Mouse (Mus musculus) liver, adult 10 weeks (tissue): ENCODE data around the gene Dus1l. TPM values are rescaled to one million over a fixed set of nuclear protein-coding genes. Genes with fewer than 3 reads are reported as not detected.

ENCODE experiments used
- polyA plus RNA-seq: library from polyadenylated mRNA; stranded (reverse); fragments of 350-450 nt; fragmentation: Illumina TruSeq; extraction: RNeasy Lipid Tissue Mini Kit (QIAGEN cat#74804); gene quantifications from one replicate; pipeline ENCODE4 v1.2.3, GENCODE M21; 2014; ENCODE audit warnings: low read depth, low replicate concordance

The Dus1l gene
- 16.2 TPM for polyA plus RNA-seq

GRCm38 (mm10) chr11:120795756-120796613, at the start of gene Dus1l:
Gene Dus1l (minus strand): TSS chr11:120796403.

GRCm38 (mm10) chr11:120823956-120824786, 28.0 kb upstream of the Dus1l start, which contains the start of gene Fasn:
Gene Fasn (minus strand): TSS chr11:120824547.

GRCm38 (mm10) chr11:120784064-120784791, 12.0 kb downstream of the Dus1l start, which contains the start of the genes Rfng and Gps1:
Gene Rfng (minus strand): TSS chr11:120784207.
Gene Gps1 (plus strand): TSS chr11:120784272.

GRCm38 (mm10) chr11:120762672-120763041, 33.5 kb downstream of the Dus1l start, which contains the start of gene Hmga1b:
Gene Hmga1b (plus strand): TSS chr11:120762794.

Other genes with a start within 250 kb of the Dus1l start
- 1.0 TPM for gene Mcrip1, start 246.7 kb downstream of the Dus1l start, polyA plus RNA-seq
- gene Ppp1r27, start 245.3 kb downstream of the Dus1l start, polyA plus RNA-seq: not detected
- gene P4hb, start 223.2 kb downstream of the Dus1l start, polyA plus RNA-seq: 507 TPM
- 9.6 TPM for gene Arhgdia, start 214.8 kb downstream of the Dus1l start, polyA plus RNA-seq
- 8.3 TPM for gene Alyref, start 198.0 kb downstream of the Dus1l start, polyA plus RNA-seq
- 5.2 TPM for gene Anapc11, start 198.0 kb downstream of the Dus1l start, polyA plus RNA-seq
- gene Npb, start 187.9 kb downstream of the Dus1l start, polyA plus RNA-seq: not detected
- 110 TPM for gene Pcyt2, start 178.5 kb downstream of the Dus1l start, polyA plus RNA-seq
- gene Sirt7, start 171.2 kb downstream of the Dus1l start, polyA plus RNA-seq: 8.9 TPM
- 13.1 TPM for gene Mafg, start 162.8 kb downstream of the Dus1l start, polyA plus RNA-seq
- gene Pycr1, start 152.6 kb downstream of the Dus1l start, polyA plus RNA-seq: not detected
- gene Myadml2, start 148.2 kb downstream of the Dus1l start, polyA plus RNA-seq: not detected
- gene Notum, start 135.2 kb downstream of the Dus1l start, polyA plus RNA-seq: 1.4 TPM
- gene Aspscr1, start 123.4 kb downstream of the Dus1l start, polyA plus RNA-seq: 5.6 TPM
- 4.1 TPM for gene Cenpx, start 82.7 kb downstream of the Dus1l start, polyA plus RNA-seq
- 0.16 TPM for gene Lrrc45, start 82.5 kb downstream of the Dus1l start, polyA plus RNA-seq
- gene Rac3, start 74.9 kb downstream of the Dus1l start, polyA plus RNA-seq: not detected
- gene Dcxr, start 69.1 kb downstream of the Dus1l start, polyA plus RNA-seq: 13.1 TPM
- gene Cbr2, start 64.3 kb downstream of the Dus1l start, polyA plus RNA-seq: not detected
- not detected for gene Hmga1b, start 33.6 kb downstream of the Dus1l start, polyA plus RNA-seq
- gene Rfng, start 12.2 kb downstream of the Dus1l start, polyA plus RNA-seq: 0.87 TPM
- gene Gps1, start 12.1 kb downstream of the Dus1l start, polyA plus RNA-seq: 8.5 TPM
- gene Fasn, start 28.1 kb upstream of the Dus1l start, polyA plus RNA-seq: 6.6 TPM
- 0.50 TPM for gene Ccdc57, start 136.5 kb upstream of the Dus1l start, polyA plus RNA-seq
- gene Slc16a3, start 152.1 kb upstream of the Dus1l start, polyA plus RNA-seq: not detected
- 20.9 TPM for gene Csnk1d, start 194.9 kb upstream of the Dus1l start, polyA plus RNA-seq
- gene Cd7, start 243.0 kb upstream of the Dus1l start, polyA plus RNA-seq: 0.42 TPM